Mouse (Mus musculus) cerebellum, adult 9-11 months (tissue): Measurements from ENCODE around the gene Gm16434.
"Not testable (repeated sequence)": the region's sequence is repeated elsewhere in the genome, so short reads cannot be mapped to it uniquely, and the experiment has no call there.

Source experiments
- DNase-seq: peaks from one replicate; pipeline ENCODE4 v3.0.0; 2022

Gene Gm16434

GRCm38 (mm10) chr14:7194440-7194839 lies at the start of gene Gm16434:
Gene Gm16434 (minus strand): TSS chr14:7194540.
- DNase-seq = not testable (repeated sequence)

GRCm38 (mm10) chr14:7243498-7243897 lies 49.2 kb upstream of the Gm16434 start:
- peak; percentile 2 for DNase-seq

GRCm38 (mm10) chr14:7200070-7200469 lies 5.7 kb upstream of the Gm16434 start:
- peak; percentile 1 for DNase-seq

GRCm38 (mm10) chr14:7174483-7174971 lies 19.8 kb downstream of the Gm16434 start, which contains the start of gene Gm3512:
Gene Gm3512 (minus strand): TSS chr14:7174533.
- peak; percentile 1 for DNase-seq
